Mouse (Mus musculus) olfactory bulb, adult 2 months (tissue): ENCODE data around the gene Zfp644.

ENCODE experiments used
- CTCF ChIP-seq: fragments of 200-500 bp; IDR thresholded peaks from 2 replicates; pipeline ENCODE4 v1.5.1; 2012; ENCODE audit warnings: low read depth, mild to moderate bottlenecking, low read length, moderate library complexity; ENCODE audit not compliant: insufficient read depth
- POLR2A ChIP-seq: fragments of 200-500 bp; IDR thresholded peaks from 2 replicates; pipeline ENCODE4 v1.6.1; 2012; ENCODE audit warnings: mild to moderate bottlenecking, low read depth, low read length, moderate library complexity; ENCODE audit not compliant: insufficient read depth

- no peak for TF ChIP-seq POLR2A
- TF ChIP-seq CTCF, result no peak
These were observed 17.4 kb downstream of the Zfp644 start for GRCm38 (mm10) chr5:106679659-106680058.
